Mouse (Mus musculus) E14TG2a.4 (cell line): ENCODE results near the gene Armcx1.

Source experiments
- H3K27me3 ChIP-seq: 2 replicates; pipeline ENCODE4 v1.6.1; 2014; ENCODE audit warnings: low read length, control low read depth; ENCODE audit not compliant: insufficient read depth
- H3K36me3 ChIP-seq: 2 replicates; pipeline ENCODE4 v1.6.1; 2014; ENCODE audit warnings: low read length, control low read depth; ENCODE audit not compliant: insufficient read depth
- H3K4me1 ChIP-seq: replicated peaks from 2 replicates; pipeline ENCODE4 v1.6.1; 2014; ENCODE audit warnings: low read depth, low read length, control low read depth
- H3K4me3 ChIP-seq: replicated peaks from 2 replicates; pipeline ENCODE4 v1.5.1; 2014; ENCODE audit warnings: mild to moderate bottlenecking, low read length
- H3K9me3 ChIP-seq: 2 replicates; pipeline ENCODE4 v1.6.1; 2014; ENCODE audit warnings: low read length, control low read depth
- CTCF ChIP-seq: conservative IDR thresholded peaks from 2 replicates; pipeline ENCODE4 v1.5.1; 2014; ENCODE audit warnings: low read length
- NANOG ChIP-seq: IDR thresholded peaks from 2 replicates; pipeline ENCODE4 v1.6.1; 2014; ENCODE audit warnings: borderline replicate concordance, low read length, mixed read lengths
- POU5F1 ChIP-seq: IDR thresholded peaks from 2 replicates; pipeline ENCODE4 v1.6.1; 2014; ENCODE audit warnings: low read length, borderline replicate concordance

Gene Armcx1

GRCm38 (mm10) chrX:134717752-134718308, at the start of gene Armcx1:
Gene Armcx1 (plus strand): TSS chrX:134717963.
- no peaks in the 10 kb centered on the region for H3K27me3 ChIP-seq
- peak within 1 kb of the TSS; percentile 83 for H3K4me3 ChIP-seq
- TF ChIP-seq CTCF (no peak), POU5F1 (no peak), NANOG (no peak)
- peaks cover 31% of the 10 kb centered on the region for H3K36me3 ChIP-seq
- H3K4me1 ChIP-seq: peaks cover 12% of the 10 kb centered on the region
- 0 out of 2 replicates have a peak, but pooled peaks cover 5% of the 10 kb centered on the region for H3K9me3 ChIP-seq

GRCm38 (mm10) chrX:134675022-134675421, 42.7 kb upstream of the Armcx1 start:
- Histone ChIP-seq H3K27me3 (no peaks in the 10 kb centered on the region), H3K9me3 (peaks cover 37% of the 10 kb centered on the region), H3K36me3 (0 out of 2 replicates have a peak, but pooled peaks cover 4% of the 10 kb centered on the region), H3K4me3 (no peak overlapping the region), H3K4me1 (peaks cover 14% of the 10 kb centered on the region)
- no peak for TF ChIP-seq POU5F1
- TF ChIP-seq CTCF: no peak
- TF ChIP-seq NANOG: no peak; the same call in 1 of the 2 replicates

- Histone ChIP-seq H3K9me3 (peaks cover 33% of the 10 kb centered on the region), H3K4me3 (no peak overlapping the region), H3K36me3 (0 out of 2 replicates have a peak, but pooled peaks cover 4% of the 10 kb centered on the region), H3K4me1 (peaks cover 14% of the 10 kb centered on the region), H3K27me3 (no peaks in the 10 kb centered on the region)
- TF ChIP-seq CTCF: no peak
- no peak for TF ChIP-seq NANOG
- TF ChIP-seq POU5F1: no peak
These were observed 41.8 kb upstream of the Armcx1 start for GRCm38 (mm10) chrX:134675959-134676358.

GRCm38 (mm10) chrX:134684936-134685335, 32.8 kb upstream of the Armcx1 start:
- peaks cover 19% of the 10 kb centered on the region for H3K4me1 ChIP-seq
- TF ChIP-seq NANOG: no peak
- TF ChIP-seq POU5F1: no peak
- TF ChIP-seq CTCF: no peak
- no peaks in the 10 kb centered on the region for H3K9me3 ChIP-seq
- H3K4me3 ChIP-seq: no peak overlapping the region
- no peaks in the 10 kb centered on the region for H3K27me3 ChIP-seq
- peaks cover 23% of the 10 kb centered on the region for H3K36me3 ChIP-seq

GRCm38 (mm10) chrX:134686267-134686666, 31.5 kb upstream of the Armcx1 start, which contains the start of gene Armcx4:
Gene Armcx4 (plus strand): TSS chrX:134686519.
- no peak for TF ChIP-seq CTCF
- no peak for TF ChIP-seq POU5F1
- TF ChIP-seq NANOG: no peak
- Histone ChIP-seq H3K4me3 (peak within 1 kb of the TSS; percentile 78), H3K4me1 (peaks cover 28% of the 10 kb centered on the region), H3K27me3 (no peaks in the 10 kb centered on the region), H3K9me3 (no peaks in the 10 kb centered on the region), H3K36me3 (peaks cover 36% of the 10 kb centered on the region)

- Histone ChIP-seq H3K4me3 (peak overlapping the region; percentile 78), H3K36me3 (peaks cover 41% of the 10 kb centered on the region), H3K4me1 (peaks cover 32% of the 10 kb centered on the region), H3K9me3 (no peaks in the 10 kb centered on the region), H3K27me3 (no peaks in the 10 kb centered on the region)
- TF ChIP-seq POU5F1 (no peak), NANOG (no peak)
These were observed 31.0 kb upstream of the Armcx1 start for GRCm38 (mm10) chrX:134686739-134687171.

- Histone ChIP-seq H3K4me3 (no peak overlapping the region), H3K36me3 (peaks cover 57% of the 10 kb centered on the region), H3K27me3 (no peaks in the 10 kb centered on the region), H3K9me3 (no peaks in the 10 kb centered on the region), H3K4me1 (peaks cover 37% of the 10 kb centered on the region)
- TF ChIP-seq CTCF: no peak
- no peak for TF ChIP-seq POU5F1
- TF ChIP-seq NANOG: no peak
These were observed 28.1 kb upstream of the Armcx1 start for GRCm38 (mm10) chrX:134689676-134690075.

- Histone ChIP-seq H3K27me3 (no peaks in the 10 kb centered on the region), H3K4me3 (no peak overlapping the region), H3K4me1 (peaks cover 24% of the 10 kb centered on the region), H3K36me3 (peaks cover 57% of the 10 kb centered on the region), H3K9me3 (no peaks in the 10 kb centered on the region)
- TF ChIP-seq NANOG: no peak
- TF ChIP-seq CTCF: no peak
- no peak for TF ChIP-seq POU5F1
These were observed 26.8 kb upstream of the Armcx1 start for GRCm38 (mm10) chrX:134690871-134691539.

GRCm38 (mm10) chrX:134691540-134691935, 26.2 kb upstream of the Armcx1 start:
- Histone ChIP-seq H3K4me1 (peaks cover 24% of the 10 kb centered on the region), H3K4me3 (no peak overlapping the region), H3K9me3 (no peaks in the 10 kb centered on the region), H3K27me3 (no peaks in the 10 kb centered on the region), H3K36me3 (peaks cover 57% of the 10 kb centered on the region)
- no peak for TF ChIP-seq NANOG
- TF ChIP-seq CTCF: no peak
- TF ChIP-seq POU5F1: no peak
